Mouse (Mus musculus) right cerebral cortex, postnatal 4 days (tissue): ENCODE measurements around the gene Wnt7a.

ENCODE experiments used
- DNase-seq: peaks from one replicate; pipeline ENCODE4 v3.0.0-alpha.2; 2022

The Wnt7a gene

GRCm38 (mm10) chr6:91331886-91332285 lies 79.3 kb downstream of the Wnt7a start:
- DNase-seq = no peak

GRCm38 (mm10) chr6:91325556-91325955 lies 85.6 kb downstream of the Wnt7a start:
- no peak for DNase-seq

GRCm38 (mm10) chr6:91324752-91325151 lies 86.4 kb downstream of the Wnt7a start:
- DNase-seq = no peak

GRCm38 (mm10) chr6:91322001-91322772 lies 89.0 kb downstream of the Wnt7a start:
- DNase-seq = no peak
